ENCODE assay signal across 23 mouse cellular contexts in genomic region chr9:64793275-64793590, GRCm38 (mm10). TPM values are rescaled to one million over a fixed set of nuclear protein-coding genes. Genes with fewer than 3 reads are reported as not detected.
DNase-seq lines count a peak whose midpoint lies in the region; ATAC-seq and TF ChIP-seq lines count a peak whose summit lies in the region.
"Had no signal": no experiment of that assay in that cellular context is flagged by ENCODE, and none has a peak within 500 bp of the region (broad histone marks: within the 10 kb centered on the region; RNA-seq: fewer than 3 reads in every experiment).

No protein-coding gene starts in this region.

- H3K27me3 ChIP-seq in erythroblast, embryonic 14.5 days (ENCODE audit: control insufficient read depth) = no peaks in the 10 kb centered on the region
- H3K27me3 ChIP-seq in stomach, embryonic 16.5 days (ENCODE audit: control insufficient read depth, insufficient read depth, low read length) = no peaks in the 10 kb centered on the region
- no peaks in the 10 kb centered on the region for H3K27me3 ChIP-seq in stomach, postnatal 0 days (ENCODE audit: control insufficient read depth, insufficient read depth, low read length)
- H3K27me3 ChIP-seq in liver, embryonic 13.5 days = no peaks in the 10 kb centered on the region
- H3K27me3 ChIP-seq in kidney, adult 2 months (replicated peaks; ENCODE audit: control insufficient read depth, insufficient read depth, low read length) = no peaks in the 10 kb centered on the region
- H3K27me3 ChIP-seq in heart, adult 2 months (ENCODE audit: control insufficient read depth, insufficient read depth, low read length) = no peaks in the 10 kb centered on the region
- H3K27me3 ChIP-seq: embryonic facial prominence, embryonic 13.5 days; hindbrain, embryonic 12.5 days; limb, embryonic 13.5 days; midbrain, embryonic 13.5 days had no signal

- intact Hi-C loops in heart, adult 2 months (cut with DNase I) = no loop called here

- no peak overlapping the region for H3K9ac ChIP-seq in stomach, embryonic 16.5 days (ENCODE audit: low read length)
- no peak overlapping the region for H3K9ac ChIP-seq in stomach, postnatal 0 days (ENCODE audit: low read length)
- peak overlapping the region; percentile 62 for H3K9ac ChIP-seq in liver, embryonic 13.5 days
- H3K9ac ChIP-seq in heart, adult 2 months (ENCODE audit: low read depth, low read length) = no peak overlapping the region
- H3K9ac ChIP-seq: embryonic facial prominence, embryonic 13.5 days; hindbrain, embryonic 12.5 days; limb, embryonic 13.5 days; midbrain, embryonic 13.5 days had no signal

- TF ChIP-seq CTCF in stomach, postnatal 0 days (IDR thresholded peaks at IDR 0.05; ENCODE audit: low read depth) = no peak
- no peak for TF ChIP-seq CTCF in kidney, adult 2 months (conservative IDR thresholded peaks at IDR 0.05; ENCODE audit: insufficient read depth, insufficient read length, low read depth, low read length)
- TF ChIP-seq CTCF in heart, adult 2 months (IDR thresholded peaks at IDR 0.05) = no peak

- no peaks in the 10 kb centered on the region for H3K79me2 ChIP-seq in heart, adult 2 months (replicated peaks; ENCODE audit: control insufficient read depth, insufficient read depth, low read length)

- peak overlapping the region; percentile 24; the same call in 1 of the 2 replicates for H3K27ac ChIP-seq in stomach, embryonic 16.5 days (ENCODE audit: low read length)
- H3K27ac ChIP-seq in stomach, postnatal 0 days (replicated peaks) = no peak overlapping the region
- H3K27ac ChIP-seq in liver, embryonic 13.5 days = peak overlapping the region; percentile 98
- no peak overlapping the region for H3K27ac ChIP-seq in kidney, adult 2 months (ENCODE audit: insufficient read depth, low read depth, low read length)
- H3K27ac ChIP-seq in heart, adult 2 months = no peak overlapping the region
- H3K27ac ChIP-seq: embryonic facial prominence, embryonic 13.5 days; hindbrain, embryonic 12.5 days; kidney, postnatal 0 days; limb, embryonic 13.5 days; midbrain, embryonic 13.5 days had no signal

- H3K4me1 ChIP-seq in erythroblast, embryonic 14.5 days (ENCODE audit: control insufficient read depth) = peaks cover 82% of the 10 kb centered on the region
- H3K4me1 ChIP-seq in stomach, embryonic 16.5 days (ENCODE audit: control insufficient read depth, insufficient read depth, low read length) = no peaks in the 10 kb centered on the region
- H3K4me1 ChIP-seq in stomach, postnatal 0 days (replicated peaks; ENCODE audit: control insufficient read depth, insufficient read depth) = no peaks in the 10 kb centered on the region
- peaks cover 82% of the 10 kb centered on the region for H3K4me1 ChIP-seq in liver, embryonic 13.5 days (replicated peaks)
- H3K4me1 ChIP-seq in kidney, adult 2 months (ENCODE audit: control insufficient read depth, insufficient read depth, low read length) = peaks cover 2% of the 10 kb centered on the region; the same call in 1 of the 2 replicates
- H3K4me1 ChIP-seq in heart, adult 2 months (ENCODE audit: control insufficient read depth, insufficient read depth, low read length) = no peaks in the 10 kb centered on the region; the same call in none of the 2 replicates
- H3K4me1 ChIP-seq: hindbrain, embryonic 12.5 days; limb, embryonic 13.5 days had no signal

- TF ChIP-seq EP300 in stomach, postnatal 0 days (optimal IDR thresholded peaks at IDR 0.05) = no peak
- TF ChIP-seq EP300 in heart, adult 2 months (IDR thresholded peaks at IDR 0.05; ENCODE audit: insufficient read depth, low read depth, low read length) = no peak

- no peak for ATAC-seq in erythroblast, adult 5-6 weeks (replicated peaks; ENCODE audit: low FRiP score, poor library complexity, severe bottlenecking)
- ATAC-seq in stomach, embryonic 16.5 days (ENCODE audit: insufficient read depth, low FRiP score) = no peak
- ATAC-seq in stomach, postnatal 0 days (ENCODE audit: low FRiP score, low TSS enrichment) = no peak
- ATAC-seq in liver, embryonic 13.5 days (ENCODE audit: low read depth) = no peak
- ATAC-seq: forebrain, embryonic 16.5 days; midbrain, embryonic 13.5 days had no signal

- no peak for DNase-seq in stomach, postnatal 0 days (ENCODE audit: low spot score)
- no peak for DNase-seq in liver, embryonic 13.5 days
- DNase-seq in kidney, adult 2 months = no peak
- DNase-seq in heart, adult 2 months = no peak
- DNase-seq in Muller cell, postnatal 12 days (ENCODE audit: inconsistent ontology term) = no peak
- DNase-seq: adrenal gland, adult 2 months; cerebellum, adult 18-20 months; cerebellum, postnatal 14 days; embryo, embryonic 11 days; gastrocnemius, postnatal 25 days; kidney, adult 11 months; layer of hippocampus, adult 9-11 months; lung, postnatal 10 days; spleen, adult 18-20 months had no signal

- peak overlapping the region; percentile 13 for H3K4me3 ChIP-seq in erythroblast, embryonic 14.5 days (replicated peaks)
- H3K4me3 ChIP-seq in stomach, embryonic 16.5 days (replicated peaks; ENCODE audit: low read length) = no peak overlapping the region
- no peak overlapping the region for H3K4me3 ChIP-seq in stomach, postnatal 0 days (ENCODE audit: low read depth, low read length)
- no peak overlapping the region for H3K4me3 ChIP-seq in liver, embryonic 13.5 days (replicated peaks)
- H3K4me3 ChIP-seq in kidney, adult 2 months (ENCODE audit: insufficient read depth, low read depth, low read length) = no peak overlapping the region
- no peak overlapping the region for H3K4me3 ChIP-seq in heart, adult 2 months
- H3K4me3 ChIP-seq: embryonic facial prominence, embryonic 13.5 days; hindbrain, embryonic 12.5 days; limb, embryonic 13.5 days; midbrain, embryonic 13.5 days had no signal

- H3K4me2 ChIP-seq in stomach, embryonic 16.5 days (ENCODE audit: low read depth, low read length) = no peak overlapping the region
- no peak overlapping the region for H3K4me2 ChIP-seq in stomach, postnatal 0 days (replicated peaks; ENCODE audit: low read depth)
- H3K4me2 ChIP-seq in liver, embryonic 13.5 days = peak overlapping the region; percentile 36
- H3K4me2 ChIP-seq: embryonic facial prominence, embryonic 13.5 days; hindbrain, embryonic 12.5 days; limb, embryonic 13.5 days; midbrain, embryonic 13.5 days had no signal

- no peak for TF ChIP-seq POLR2A in kidney, adult 2 months (IDR thresholded peaks at IDR 0.05; ENCODE audit: low read depth, low read length)
- TF ChIP-seq POLR2A in heart, adult 2 months (IDR thresholded peaks at IDR 0.05; ENCODE audit: insufficient read depth, low read depth, low read length) = no peak

- H3K9me3 ChIP-seq in erythroblast, embryonic 14.5 days (ENCODE audit: control insufficient read depth, low read length) = no peaks in the 10 kb centered on the region
- no peaks in the 10 kb centered on the region for H3K9me3 ChIP-seq in stomach, embryonic 16.5 days (replicated peaks; ENCODE audit: control insufficient read depth, low read length)
- no peaks in the 10 kb centered on the region for H3K9me3 ChIP-seq in stomach, postnatal 0 days (ENCODE audit: control insufficient read depth, low read length)
- no peaks in the 10 kb centered on the region for H3K9me3 ChIP-seq in liver, embryonic 13.5 days (replicated peaks)
- H3K9me3 ChIP-seq: embryonic facial prominence, embryonic 13.5 days; hindbrain, embryonic 12.5 days; limb, embryonic 13.5 days; midbrain, embryonic 13.5 days had no signal

- no peaks in the 10 kb centered on the region for H3K36me3 ChIP-seq in erythroblast, embryonic 14.5 days (ENCODE audit: control insufficient read depth)
- no peaks in the 10 kb centered on the region for H3K36me3 ChIP-seq in stomach, embryonic 16.5 days (ENCODE audit: control insufficient read depth, insufficient read depth, low read length)
- H3K36me3 ChIP-seq in stomach, postnatal 0 days (ENCODE audit: control insufficient read depth, insufficient read depth, low read length) = no peaks in the 10 kb centered on the region
- no peaks in the 10 kb centered on the region for H3K36me3 ChIP-seq in liver, embryonic 13.5 days
- H3K36me3 ChIP-seq in kidney, adult 2 months (ENCODE audit: control insufficient read depth, insufficient read depth, low read length) = no peaks in the 10 kb centered on the region
- H3K36me3 ChIP-seq in heart, adult 2 months (ENCODE audit: control insufficient read depth, insufficient read depth, low read length) = no peaks in the 10 kb centered on the region
- H3K36me3 ChIP-seq: embryonic facial prominence, embryonic 13.5 days; hindbrain, embryonic 12.5 days; limb, embryonic 13.5 days; midbrain, embryonic 13.5 days had no signal

RNA-seq across cellular contexts. Expression of gene Dennd4a, which starts 17.9 kb away (rescaled TPM):
- 3.7 and 6.2 TPM in 2 replicates for polyA plus RNA-seq in erythroblast, embryonic 14.5 days (2012)
- total RNA-seq in erythroblast, adult 5-6 weeks (2015; ENCODE audit: low replicate concordance) = 2,131 and 2,183 TPM in 2 replicates
- 2,463 and 2,483 TPM in 2 replicates for total RNA-seq in erythroblast, adult 5-6 weeks (2017; ENCODE audit: low replicate concordance)
- polyA plus RNA-seq in stomach, embryonic 16.5 days (2015; fragmentation: Nextera tagmentation; extraction: Ambion mirVana) = 8.0 and 8.3 TPM in 2 replicates
- 2.9 and 4.0 TPM in 2 replicates for polyA plus RNA-seq in stomach, postnatal 0 days (2015; fragmentation: Nextera tagmentation; extraction: Ambion mirVana)
- 24.1 and 27.0 TPM in 2 replicates for polyA plus RNA-seq in liver, embryonic 13.5 days (2015; fragmentation: Nextera tagmentation; extraction: Ambion mirVana)
- polyA plus RNA-seq in kidney, adult 2 months (2012; rRNA removed) = 4.5 and 5.1 TPM in 2 replicates
- total RNA-seq in heart, adult 2 months (2021) = 10 to 100 TPM in 1 of 2 experiments, 1 to 10 TPM in 1; 6.8 to 10.2 TPM
- 4.5 and 6.0 TPM in 2 replicates for polyA plus RNA-seq in heart, adult 2 months (2012; rRNA removed)

RNA-seq across cellular contexts. Expression of gene Rab11a, which starts 55.7 kb away (rescaled TPM):
- polyA plus RNA-seq in erythroblast, embryonic 14.5 days (2012) = 32.9 and 35.5 TPM in 2 replicates
- total RNA-seq in erythroblast, adult 5-6 weeks (2015; ENCODE audit: low replicate concordance) = 49.9 and 65.9 TPM in 2 replicates
- total RNA-seq in erythroblast, adult 5-6 weeks (2017; ENCODE audit: low replicate concordance) = 63.1 and 76.4 TPM in 2 replicates
- polyA plus RNA-seq in stomach, embryonic 16.5 days (2015; fragmentation: Nextera tagmentation; extraction: Ambion mirVana) = 535 and 653 TPM in 2 replicates
- 1,191 and 1,262 TPM in 2 replicates for polyA plus RNA-seq in stomach, postnatal 0 days (2015; fragmentation: Nextera tagmentation; extraction: Ambion mirVana)
- 254 and 265 TPM in 2 replicates for polyA plus RNA-seq in liver, embryonic 13.5 days (2015; fragmentation: Nextera tagmentation; extraction: Ambion mirVana)
- 124 and 188 TPM in 2 replicates for polyA plus RNA-seq in kidney, adult 2 months (2012; rRNA removed)
- total RNA-seq in heart, adult 2 months (2021) = 100 to 1,000 TPM; 154 to 162 TPM
- polyA plus RNA-seq in heart, adult 2 months (2012; rRNA removed) = 79.0 and 140 TPM in 2 replicates

Comparison
In these comparisons a context has a peak if more than half of its experiments do, and no peak if none do; other contexts are left out.
1. H3K27ac ChIP-seq: peak in stomach, embryonic 16.5 days (single experiment) and liver, embryonic 13.5 days (single experiment); none in stomach, postnatal 0 days (single experiment), kidney, adult 2 months (single experiment) and heart, adult 2 months (single experiment).